Mouse (Mus musculus) brown adipose tissue, adult 24 weeks (tissue): Measurements from ENCODE around the gene Postn. TPM values are rescaled to one million over a fixed set of nuclear protein-coding genes. Genes with fewer than 3 reads are reported as not detected.

Source experiments
- H3K27ac ChIP-seq: fragments of 200-500 bp; replicated peaks from 2 replicates; pipeline ENCODE4 v1.5.1; 2012; ENCODE audit warnings: low read depth, mild to moderate bottlenecking, low read length
- H3K4me1 ChIP-seq: fragments of 200-500 bp; 2 replicates; pipeline ENCODE4 v1.6.1; 2012; ENCODE audit warnings: low read length, mixed read lengths; ENCODE audit not compliant: control insufficient read depth, insufficient read depth, insufficient read length
- H3K4me3 ChIP-seq: fragments of 200-500 bp; 2 replicates; pipeline ENCODE4 v1.5.1; 2012; ENCODE audit warnings: low read depth, mild to moderate bottlenecking, low read length, moderate library complexity; ENCODE audit not compliant: insufficient read depth
- polyA plus RNA-seq: library from polyadenylated mRNA; stranded (reverse); fragments of >200 nt; gene quantifications from 2 replicates; pipeline ENCODE4 v1.2.4, GENCODE M21; 2012; ENCODE audit not compliant: missing spikeins, insufficient read depth, insufficient read length

The Postn gene
- 56.4 and 94.8 TPM in 2 replicates for polyA plus RNA-seq

DNA sequence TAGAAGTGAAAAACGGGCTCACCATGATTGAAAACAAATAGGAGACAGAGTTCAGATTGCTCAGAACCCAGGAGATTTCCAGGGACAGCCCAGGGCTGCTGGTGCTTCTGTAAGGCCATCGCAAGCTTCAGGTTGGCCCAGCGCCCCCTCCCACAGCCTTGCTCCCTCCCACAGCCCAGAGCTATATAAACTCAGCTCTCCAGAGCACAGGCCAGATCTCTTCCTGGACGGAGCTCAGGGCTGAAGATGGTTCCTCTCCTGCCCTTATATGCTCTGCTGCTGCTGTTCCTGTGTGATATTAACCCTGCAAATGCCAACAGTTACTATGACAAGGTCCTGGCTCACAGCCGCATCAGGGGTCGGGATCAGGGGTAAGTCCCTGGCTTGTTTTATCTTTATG, at the start of gene Postn:
Gene Postn (plus strand): TSS at position 213 of the 400 bp plus-strand sequence.
- Histone ChIP-seq H3K27ac (peak within 1 kb of the TSS; percentile 54), H3K4me1 (no peaks in the 10 kb centered on the region), H3K4me3 (peak within 1 kb of the TSS; percentile 51)

DNA sequence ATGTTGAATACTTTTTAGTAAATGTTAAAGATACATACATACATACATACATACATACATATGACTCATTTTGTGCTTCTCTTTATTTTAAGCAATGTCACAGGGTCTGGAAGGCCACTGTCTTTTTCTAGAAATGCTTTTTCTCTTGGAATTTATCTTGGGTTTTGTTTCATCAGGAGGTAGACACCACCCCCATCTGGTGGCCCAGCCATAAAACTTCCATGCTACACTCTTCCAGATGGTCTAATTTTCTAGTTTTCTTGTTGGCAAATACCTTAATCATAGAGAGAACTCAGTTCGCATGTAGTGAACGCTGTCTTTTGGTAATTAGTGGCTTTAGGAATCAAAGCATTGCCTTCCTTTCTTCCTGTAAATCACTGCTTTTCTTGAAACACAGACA, 46.9 kb upstream of the Postn start:
- H3K27ac ChIP-seq = no peak overlapping the region
- no peaks in the 10 kb centered on the region for H3K4me1 ChIP-seq
- H3K4me3 ChIP-seq = no peak overlapping the region

GRCm38 (mm10) chr3:54352891-54353652, 7.8 kb upstream of the Postn start:
- H3K27ac ChIP-seq = no peak overlapping the region
- no peak overlapping the region for H3K4me3 ChIP-seq
- no peaks in the 10 kb centered on the region for H3K4me1 ChIP-seq

- H3K4me1 ChIP-seq = no peaks in the 10 kb centered on the region
- H3K4me3 ChIP-seq = no peak overlapping the region
- no peak overlapping the region for H3K27ac ChIP-seq
Measured at GRCm38 (mm10) chr3:54357561-54357960, 3.3 kb upstream of the Postn start.

DNA sequence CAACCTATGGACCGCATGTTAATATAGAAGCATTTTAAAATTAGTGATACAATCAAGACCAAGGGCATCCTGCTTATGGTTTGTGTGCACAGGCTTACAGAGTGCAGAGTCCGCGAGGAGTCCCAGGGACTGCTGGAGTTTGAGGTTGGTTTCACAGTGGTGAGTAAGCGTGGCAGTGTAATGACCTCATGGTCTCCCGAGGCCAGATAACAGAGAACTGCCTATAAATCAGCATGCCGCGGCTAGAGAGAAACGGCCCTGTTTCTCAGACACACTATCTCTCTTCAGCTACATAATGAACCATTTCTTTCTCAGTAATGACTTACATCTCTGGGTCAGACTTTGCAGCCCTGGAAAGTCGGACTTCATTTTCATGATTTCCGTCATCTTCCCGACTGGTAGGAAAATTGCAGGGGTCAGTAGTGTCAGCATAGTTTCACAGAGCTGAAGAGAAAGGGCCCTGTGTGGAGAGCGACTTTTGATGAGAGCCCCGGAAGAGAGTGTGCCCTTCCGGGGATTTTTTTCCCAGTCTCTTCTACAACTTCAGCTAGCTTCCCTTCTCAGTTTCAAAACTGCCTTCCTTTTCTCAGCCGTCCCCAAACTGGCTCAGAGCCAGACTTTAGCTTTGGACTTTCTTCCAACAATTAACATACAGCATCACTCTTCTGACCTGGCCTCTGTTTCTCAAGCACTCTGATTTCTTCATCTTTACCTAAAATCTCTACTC, 2.3 kb upstream of the Postn start:
- Histone ChIP-seq H3K27ac (peak overlapping the region; percentile 57), H3K4me1 (no peaks in the 10 kb centered on the region), H3K4me3 (peak overlapping the region; percentile 47)

DNA sequence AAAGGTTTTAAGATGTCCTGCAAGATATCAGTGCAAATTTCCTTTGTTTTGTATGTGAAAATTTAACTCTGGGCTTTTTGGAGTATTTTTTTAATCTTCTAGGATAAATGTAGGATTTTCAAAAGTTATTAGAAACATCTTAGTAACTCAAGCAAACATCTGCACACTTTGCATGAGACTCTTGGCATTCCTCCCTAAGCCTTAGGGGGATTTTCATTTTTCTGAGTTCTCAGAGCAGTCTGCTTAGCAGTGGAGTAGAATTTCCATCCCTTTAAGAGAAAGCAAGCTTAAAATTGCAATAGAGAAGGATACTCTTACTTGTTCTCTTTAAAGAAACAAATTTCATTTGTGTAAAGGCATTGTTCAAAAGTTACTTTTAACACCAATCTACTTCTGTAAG, 747 bp downstream of the Postn start:
- Histone ChIP-seq H3K27ac (no peak overlapping the region), H3K4me3 (0 out of 2 replicates have a peak overlapping the region, but pooled peaks have one; percentile 3), H3K4me1 (no peaks in the 10 kb centered on the region)

DNA sequence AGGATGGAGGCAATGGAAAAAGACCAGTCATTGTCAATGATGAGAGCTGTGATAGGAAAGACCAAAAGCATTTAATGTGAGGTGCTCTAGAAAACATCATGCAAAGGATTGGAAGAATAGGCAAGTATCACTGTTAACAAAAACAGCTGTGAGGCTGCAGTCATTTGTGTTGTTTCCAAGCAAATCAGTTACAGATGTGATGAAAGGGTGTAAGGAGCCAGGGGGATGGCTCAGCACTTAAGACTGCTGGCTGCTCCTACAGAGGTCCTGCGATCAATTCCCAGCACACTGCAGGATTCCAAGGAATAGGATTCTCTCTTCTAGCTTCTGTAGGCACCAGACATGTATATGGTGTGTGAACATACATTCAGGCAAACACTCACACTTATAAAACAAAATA, 10.1 kb downstream of the Postn start:
- no peaks in the 10 kb centered on the region for H3K4me1 ChIP-seq
- no peak overlapping the region for H3K27ac ChIP-seq
- no peak overlapping the region for H3K4me3 ChIP-seq

GRCm38 (mm10) chr3:54372625-54373024, 11.7 kb downstream of the Postn start:
- Histone ChIP-seq H3K4me3 (no peak overlapping the region), H3K27ac (no peak overlapping the region), H3K4me1 (no peaks in the 10 kb centered on the region)

GRCm38 (mm10) chr3:54376014-54376413, 15.1 kb downstream of the Postn start:
- Histone ChIP-seq H3K4me1 (no peaks in the 10 kb centered on the region), H3K4me3 (no peak overlapping the region), H3K27ac (no peak overlapping the region)

DNA sequence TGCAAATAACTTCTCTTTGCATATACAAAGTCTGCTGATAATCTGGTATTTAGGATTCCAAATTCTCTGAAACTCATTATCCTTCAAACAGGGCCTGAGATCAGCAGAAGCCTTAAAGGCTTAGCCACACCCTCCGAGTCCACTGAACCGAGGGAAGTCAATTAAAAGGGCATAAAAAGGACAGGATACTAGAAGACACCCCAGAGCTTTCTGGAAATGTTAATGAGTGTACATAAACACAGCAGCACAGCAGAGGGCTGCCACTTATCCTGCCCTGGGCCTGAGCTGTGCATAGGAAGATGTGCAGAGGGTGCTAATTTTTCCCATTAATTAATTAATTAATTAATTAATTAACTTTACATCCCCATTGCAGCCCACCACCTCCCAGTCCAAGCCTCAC, 16.7 kb downstream of the Postn start:
- Histone ChIP-seq H3K27ac (no peak overlapping the region), H3K4me3 (no peak overlapping the region)

DNA sequence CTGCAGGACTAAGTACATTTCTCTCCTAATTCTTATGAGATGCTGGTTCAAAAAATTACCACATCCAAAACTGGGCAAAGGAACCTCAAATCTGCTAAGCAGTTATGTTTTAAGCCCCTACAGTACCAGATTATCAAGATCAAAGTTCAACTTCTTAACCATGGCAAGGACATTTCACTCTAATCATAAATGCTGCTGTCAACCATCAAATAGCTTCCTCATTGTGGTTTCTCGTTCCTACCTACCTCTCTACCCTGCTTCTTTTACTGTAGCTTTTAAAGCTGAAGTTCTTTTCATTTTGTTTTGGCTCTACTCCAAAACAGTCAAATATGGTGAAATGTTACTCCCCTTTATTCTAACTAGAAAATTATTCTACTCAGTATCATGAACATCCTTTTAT, 17.2 kb downstream of the Postn start:
- Histone ChIP-seq H3K4me1 (no peaks in the 10 kb centered on the region), H3K27ac (no peak overlapping the region), H3K4me3 (no peak overlapping the region)

More for the DNA sequence above, 16.7 kb downstream of the Postn start:
- H3K4me1 ChIP-seq = no peaks in the 10 kb centered on the region

DNA sequence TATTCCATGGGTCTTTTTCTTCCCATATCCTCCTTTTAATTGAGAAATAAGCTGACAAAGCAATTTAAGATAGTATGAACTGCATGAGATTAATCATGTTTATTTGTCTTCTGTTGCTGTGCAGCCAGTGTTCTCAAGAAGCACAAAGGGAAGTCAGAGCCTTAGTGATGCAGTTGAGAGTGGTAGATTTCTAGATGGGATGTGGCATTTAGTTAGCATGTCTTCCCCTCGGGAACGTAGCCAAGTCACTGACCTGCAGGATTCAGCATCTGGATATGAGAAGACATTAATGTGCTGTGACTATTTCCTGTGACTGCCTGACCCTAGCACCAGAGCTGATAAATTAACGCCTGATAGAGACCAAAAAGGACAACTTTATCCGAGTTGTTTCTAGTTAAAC, 19.1 kb downstream of the Postn start:
- no peaks in the 10 kb centered on the region for H3K4me1 ChIP-seq
- no peak overlapping the region for H3K4me3 ChIP-seq

DNA sequence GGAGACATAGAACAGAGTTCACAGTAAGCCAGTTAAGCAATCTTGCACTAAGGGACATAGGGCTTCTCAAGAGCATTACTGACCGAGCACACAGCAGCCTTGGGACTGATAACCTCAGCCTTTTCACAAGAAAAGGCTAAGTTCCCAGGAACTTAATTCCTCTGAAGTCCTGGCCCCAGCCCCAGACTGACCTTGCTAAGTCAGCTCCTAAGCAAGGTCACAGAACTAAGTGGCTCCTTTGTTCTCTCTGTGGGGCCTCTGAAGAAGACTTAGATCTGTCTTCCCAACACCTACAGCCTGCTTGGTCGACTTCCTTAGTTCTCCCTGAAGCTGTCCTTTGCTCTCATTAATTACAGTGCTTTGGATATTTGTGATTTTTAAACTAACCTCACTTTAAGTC, 38.4 kb downstream of the Postn start:
- H3K27ac ChIP-seq = no peak overlapping the region
- no peak overlapping the region for H3K4me3 ChIP-seq
- no peaks in the 10 kb centered on the region for H3K4me1 ChIP-seq

More for the DNA sequence above, 19.1 kb downstream of the Postn start:
- H3K27ac ChIP-seq = no peak overlapping the region

- Histone ChIP-seq H3K4me1 (no peaks in the 10 kb centered on the region), H3K27ac (no peak overlapping the region), H3K4me3 (no peak overlapping the region)
Measured at GRCm38 (mm10) chr3:54399911-54400310, 39.0 kb downstream of the Postn start.

DNA sequence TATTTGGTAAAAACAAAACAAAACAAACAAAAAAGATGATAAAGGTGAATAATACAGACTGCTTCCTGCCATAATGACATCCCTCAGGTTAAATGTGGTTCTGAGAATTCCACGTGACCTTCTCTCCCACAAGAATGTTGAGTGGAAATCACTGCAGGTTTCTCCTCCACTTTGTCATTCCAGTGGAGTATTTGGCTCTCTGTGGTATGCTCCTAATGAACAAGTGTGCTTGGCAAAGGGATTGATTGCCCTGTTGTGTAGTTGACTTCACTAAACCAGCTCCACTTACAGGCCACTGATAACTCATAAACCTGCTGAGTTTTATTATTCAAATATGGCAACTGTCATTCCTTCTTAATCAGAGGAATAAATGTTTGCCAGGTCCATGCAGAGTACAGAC, 39.7 kb downstream of the Postn start:
- no peak overlapping the region for H3K4me3 ChIP-seq
- no peak overlapping the region for H3K27ac ChIP-seq
- no peaks in the 10 kb centered on the region for H3K4me1 ChIP-seq

DNA sequence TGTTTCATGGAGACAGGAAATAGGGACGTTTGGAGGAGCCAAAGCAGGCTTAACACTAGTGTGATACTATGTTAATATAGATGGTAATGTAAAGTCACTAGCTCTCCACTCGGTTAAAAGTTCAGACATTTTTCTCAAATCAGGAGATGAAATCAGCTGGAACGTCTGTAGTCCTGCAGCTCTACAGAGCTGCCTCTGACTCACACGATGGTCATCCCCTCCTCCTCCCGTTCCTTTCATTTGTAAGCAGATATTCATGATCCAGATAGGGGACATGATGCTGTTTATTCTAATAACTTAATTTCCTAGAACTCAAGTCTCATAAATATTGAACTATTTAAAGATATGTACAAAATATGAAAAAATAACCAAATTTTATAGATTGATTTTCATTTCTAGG, 40.8 kb downstream of the Postn start:
- H3K4me3 ChIP-seq = no peak overlapping the region
- H3K4me1 ChIP-seq = no peaks in the 10 kb centered on the region
- no peak overlapping the region for H3K27ac ChIP-seq
